Mouse (Mus musculus) 3134 (cell line): ENCODE data around the gene E2f8.

ENCODE experiments used
- DNase-seq: peaks from one replicate; pipeline ENCODE4 v3.0.0-alpha.2; 2011; ENCODE audit warnings: low spot score; ENCODE audit not compliant: insufficient read length; ENCODE audit errors: extremely low read depth

The E2f8 gene

DNA sequence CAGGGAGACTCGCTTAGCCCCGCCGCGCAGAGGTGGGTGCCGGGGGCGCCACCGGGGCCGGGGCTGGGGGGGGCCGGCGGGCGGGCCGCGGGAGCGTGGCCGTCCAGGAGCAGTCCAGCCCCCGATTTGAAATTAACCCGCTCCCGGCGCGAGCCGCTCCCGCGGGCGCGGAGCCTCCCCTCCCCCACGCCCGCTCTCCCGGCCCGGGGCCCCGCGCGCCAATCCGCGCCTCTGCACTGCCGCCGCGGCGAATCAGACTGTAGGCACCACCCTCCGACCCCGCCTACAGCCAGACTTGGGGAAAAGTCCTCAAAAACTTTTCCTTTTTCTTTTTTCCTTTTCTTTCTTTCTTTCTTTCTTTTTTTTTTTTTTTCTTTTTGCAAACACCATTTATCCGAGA, at the start of gene E2f8:
E2f8 (minus strand) TSS at position 111 of the 400 bp plus-strand sequence.
- peak; percentile 81 for DNase-seq

GRCm38 (mm10) chr7:48930399-48930798, 49.0 kb upstream of the E2f8 start:
- DNase-seq, result no peak

DNA sequence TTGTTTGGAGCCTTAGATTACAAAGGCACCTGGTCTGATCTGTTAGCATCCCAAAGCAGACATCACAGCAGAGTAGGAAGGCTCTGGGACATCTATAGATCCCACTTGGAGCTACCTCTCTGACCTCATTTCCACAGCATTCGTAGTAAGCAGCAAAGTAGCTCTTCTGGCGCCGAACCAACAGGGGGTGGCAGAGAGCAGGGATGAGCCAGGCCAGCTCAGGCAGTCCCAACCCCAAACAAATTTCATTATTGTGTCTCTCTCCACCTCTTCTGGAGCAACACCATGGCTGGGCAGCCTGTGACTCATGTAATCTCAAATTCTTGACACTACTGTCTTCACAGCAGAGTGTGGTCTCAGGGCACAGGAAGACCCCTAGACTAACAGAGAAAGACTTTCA, 47.0 kb upstream of the E2f8 start:
- DNase-seq, result peak; percentile 28

GRCm38 (mm10) chr7:48925214-48925613, 43.8 kb upstream of the E2f8 start:
- no peak for DNase-seq

GRCm38 (mm10) chr7:48923620-48924019, 42.2 kb upstream of the E2f8 start:
- DNase-seq, result no peak

DNA sequence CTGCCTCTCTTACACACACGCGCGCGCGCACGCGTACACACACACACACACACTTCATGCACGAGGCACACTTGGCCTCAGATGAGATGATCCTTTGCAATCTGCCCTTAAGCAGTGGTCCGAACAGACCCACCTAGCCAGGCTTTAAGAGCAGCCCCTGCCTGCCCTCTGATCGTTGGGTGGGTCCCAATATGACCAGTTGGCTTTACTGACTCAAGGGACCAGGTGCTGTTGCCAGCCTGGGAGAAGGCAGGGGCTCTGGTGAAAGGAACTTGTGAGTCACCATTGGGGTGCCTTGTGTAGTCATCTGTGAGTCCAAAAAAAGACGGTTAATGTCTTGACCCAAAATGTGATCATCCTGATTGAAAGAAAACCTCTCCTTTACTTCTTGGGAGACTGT, 37.0 kb upstream of the E2f8 start:
- peak; percentile 63 for DNase-seq

- no peak for DNase-seq
Measured at GRCm38 (mm10) chr7:48917988-48918387, 36.6 kb upstream of the E2f8 start.

- peak; percentile 74 for DNase-seq
Measured at GRCm38 (mm10) chr7:48917463-48917862, 36.1 kb upstream of the E2f8 start.

DNA sequence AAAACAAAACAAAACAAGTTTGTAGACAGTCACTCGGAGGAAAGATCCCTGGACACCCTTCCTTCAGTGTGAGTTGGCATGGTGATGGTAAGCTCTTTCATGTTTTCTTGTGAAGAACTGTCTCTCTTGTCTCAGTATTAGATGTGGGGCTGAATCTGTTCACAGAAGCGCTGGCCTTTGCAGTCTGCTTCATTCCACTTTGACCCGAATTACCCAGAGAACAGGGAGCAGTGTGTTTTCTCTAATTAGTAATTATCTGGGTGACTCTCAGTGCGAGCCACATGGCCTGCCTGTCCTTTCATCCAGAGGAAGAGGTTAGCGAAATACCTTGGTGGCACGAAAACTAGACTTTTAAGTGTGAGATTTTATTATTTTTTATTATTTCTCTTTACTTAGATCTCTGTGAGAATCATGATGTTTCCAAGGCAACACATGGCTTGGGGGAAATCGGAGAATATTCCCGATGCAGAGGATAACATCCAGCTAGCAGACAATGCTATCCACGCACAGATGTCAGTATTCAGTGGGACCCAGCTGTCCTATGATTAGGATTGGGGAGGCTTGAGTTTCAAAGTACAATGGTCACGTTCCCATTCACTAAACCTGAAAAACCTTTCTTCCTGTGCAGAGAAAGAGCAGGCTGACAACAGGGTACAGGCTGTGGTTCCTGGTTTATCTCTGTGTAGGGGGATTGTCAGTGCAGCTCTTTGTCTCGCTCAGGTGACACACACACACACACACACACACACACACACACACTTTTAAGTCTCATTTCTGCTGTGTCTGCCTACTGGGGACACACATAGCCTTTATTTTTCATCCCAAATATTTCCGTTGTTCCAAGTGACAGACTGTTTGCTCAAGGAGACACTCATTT, 33.5 kb upstream of the E2f8 start:
- no peak for DNase-seq

DNA sequence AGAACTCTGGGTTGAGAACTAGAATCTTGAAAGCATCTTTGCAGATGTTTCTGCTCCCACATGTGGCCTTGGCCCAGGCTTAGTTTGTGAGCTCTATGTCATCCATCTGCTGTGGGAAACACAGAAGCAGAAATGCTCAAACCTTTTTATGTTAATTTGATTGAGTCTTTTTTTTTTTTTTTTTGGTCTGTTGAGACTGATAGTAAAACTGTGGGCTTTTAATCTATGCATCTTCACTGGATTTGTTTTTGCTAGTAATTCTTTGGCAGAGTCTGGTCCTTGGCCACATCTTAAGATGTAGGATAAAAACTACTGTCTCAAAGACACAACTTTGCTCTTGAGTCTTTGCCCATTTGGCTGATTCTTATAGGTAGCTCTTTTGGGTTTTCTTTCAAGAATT, 29.8 kb upstream of the E2f8 start:
- no peak for DNase-seq

DNA sequence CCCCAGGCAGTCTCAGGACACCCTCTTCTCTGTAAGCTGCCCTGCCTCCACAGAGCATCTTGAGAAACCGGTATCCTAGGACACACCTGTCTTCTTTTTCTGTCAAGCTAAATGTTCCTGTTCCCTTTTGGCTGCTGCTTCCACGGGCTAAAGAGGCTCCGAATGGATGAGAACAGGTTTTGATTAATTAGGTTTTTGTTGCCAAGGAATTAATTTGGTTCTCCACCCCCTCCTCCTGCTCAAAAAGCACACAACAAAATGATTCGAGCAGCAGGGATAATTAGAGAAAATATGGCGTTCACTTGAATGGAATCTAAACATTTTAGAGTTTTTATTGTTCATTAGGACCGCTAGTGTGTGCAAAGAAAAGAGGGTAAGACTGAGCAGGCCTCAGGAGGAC, 28.9 kb upstream of the E2f8 start:
- DNase-seq, result no peak

- no peak for DNase-seq
Measured at GRCm38 (mm10) chr7:48909342-48909671, 27.9 kb upstream of the E2f8 start.

DNA sequence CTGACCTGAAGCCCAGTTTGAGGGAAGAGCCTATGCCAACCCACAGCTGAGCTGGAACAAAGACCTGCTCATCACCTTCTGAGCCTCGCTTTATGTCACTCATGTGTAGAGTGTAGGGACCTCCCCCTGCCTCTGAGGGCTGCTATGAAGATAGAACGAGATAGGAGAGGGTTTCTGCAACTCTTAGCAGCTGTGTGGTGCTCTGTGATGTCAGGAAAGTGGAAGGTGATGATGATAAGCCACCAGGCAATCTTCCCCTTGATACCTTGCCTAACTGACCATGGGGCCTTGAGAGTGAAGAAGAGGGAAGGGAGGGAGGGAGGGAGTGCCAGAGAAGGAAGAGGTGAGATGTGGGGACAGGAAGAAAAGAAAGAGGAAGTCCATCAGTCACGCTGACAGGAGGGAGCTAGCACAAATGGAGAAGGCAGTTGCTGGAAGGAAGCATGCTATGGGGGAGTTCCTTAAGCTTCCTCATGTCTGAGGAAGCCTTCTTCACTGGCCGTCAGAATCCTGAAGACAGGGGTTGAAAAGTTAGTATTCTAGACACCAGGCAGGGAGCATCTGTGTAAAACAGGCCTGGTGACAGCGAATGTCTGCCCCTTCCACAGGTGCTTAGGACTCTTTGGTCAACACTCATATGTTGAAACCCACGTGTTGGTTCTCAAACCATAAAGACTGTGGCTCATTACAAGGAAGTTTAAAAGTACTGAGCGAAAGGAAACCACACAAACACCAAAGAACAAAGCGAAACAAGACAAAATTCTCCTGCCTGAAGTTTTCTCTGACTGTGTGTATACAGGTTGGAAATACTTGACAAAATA, 27.3 kb upstream of the E2f8 start, which contains the start of gene Nav2:
Nav2 (plus strand) TSS at position 196 of the 821 bp plus-strand sequence.
- DNase-seq, result no peak

GRCm38 (mm10) chr7:48902454-48902853, 21.1 kb upstream of the E2f8 start:
- DNase-seq, result no peak

- DNase-seq, result no peak
Measured at GRCm38 (mm10) chr7:48900408-48901167, 19.2 kb upstream of the E2f8 start.

DNA sequence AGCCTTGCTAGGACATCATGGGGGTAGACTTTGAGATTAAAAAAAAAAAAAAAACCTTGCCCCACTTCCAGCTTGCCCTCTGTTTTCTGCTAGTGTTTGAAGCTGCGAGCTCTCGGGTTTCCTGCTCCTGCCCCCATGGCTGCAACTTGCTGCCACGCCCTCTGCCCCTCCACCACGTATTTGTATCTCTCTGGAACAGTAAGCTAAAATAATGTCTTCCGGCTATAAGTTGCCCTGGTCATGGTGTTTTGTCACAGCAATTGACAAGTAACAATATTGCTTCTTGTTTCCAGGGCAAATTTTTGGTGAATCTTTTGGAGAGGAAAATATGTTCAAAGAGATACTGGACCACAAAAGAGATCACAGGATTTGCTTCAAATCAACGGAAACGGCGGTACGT, 17.0 kb upstream of the E2f8 start:
- DNase-seq, result no peak

DNA sequence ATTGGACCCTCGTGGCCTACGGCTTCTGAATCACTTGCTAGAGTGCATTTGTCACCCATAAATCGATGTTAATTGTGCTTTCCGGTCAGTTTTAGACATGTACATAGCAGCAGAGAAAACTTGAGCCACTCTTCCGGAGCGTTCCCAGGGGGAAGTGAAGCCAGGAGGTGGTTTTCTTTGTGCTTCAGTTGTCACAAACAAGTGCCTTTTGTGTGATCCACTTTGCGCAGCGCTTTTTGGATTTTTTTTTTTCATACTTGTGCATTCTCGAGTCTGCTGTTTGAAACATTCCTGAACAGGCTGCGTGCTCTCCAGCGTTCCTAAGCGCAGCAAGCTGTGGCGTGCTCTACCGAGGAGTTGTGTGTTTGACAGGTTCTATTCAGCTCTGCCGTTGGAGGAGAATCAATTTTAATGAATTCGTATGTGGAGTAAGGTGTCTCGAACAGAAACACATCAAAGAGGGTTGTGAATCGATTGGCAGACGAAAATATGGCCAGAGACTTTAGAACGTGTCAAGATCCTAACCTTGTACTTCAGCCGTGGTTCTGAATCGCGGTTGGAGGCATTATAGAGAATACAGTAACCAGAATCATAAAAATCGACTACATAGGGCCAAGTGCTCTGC, 16.3 kb upstream of the E2f8 start:
- no peak for DNase-seq

- DNase-seq, result no peak
Measured at GRCm38 (mm10) chr7:48896051-48896450, 14.7 kb upstream of the E2f8 start.

DNA sequence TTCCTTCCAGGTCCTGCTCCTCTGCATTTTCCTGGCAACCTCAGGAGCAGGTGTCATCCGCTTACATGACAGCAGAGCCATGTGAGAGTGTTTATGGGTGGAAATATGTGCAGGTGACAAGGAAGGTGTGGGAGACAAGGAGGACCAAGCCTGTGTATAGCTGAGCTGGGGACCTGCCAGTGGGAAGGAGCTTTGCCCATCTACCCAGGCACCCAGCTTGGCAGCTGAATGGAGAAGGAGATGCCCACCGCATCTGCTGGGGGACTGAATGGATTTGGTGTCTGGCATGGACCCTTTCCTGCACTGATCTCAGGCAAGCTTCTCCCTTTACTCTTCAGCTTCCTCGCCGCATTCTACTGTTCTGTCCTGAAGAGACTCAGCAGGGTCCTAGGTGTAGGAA, 14.1 kb upstream of the E2f8 start:
- DNase-seq, result no peak

DNA sequence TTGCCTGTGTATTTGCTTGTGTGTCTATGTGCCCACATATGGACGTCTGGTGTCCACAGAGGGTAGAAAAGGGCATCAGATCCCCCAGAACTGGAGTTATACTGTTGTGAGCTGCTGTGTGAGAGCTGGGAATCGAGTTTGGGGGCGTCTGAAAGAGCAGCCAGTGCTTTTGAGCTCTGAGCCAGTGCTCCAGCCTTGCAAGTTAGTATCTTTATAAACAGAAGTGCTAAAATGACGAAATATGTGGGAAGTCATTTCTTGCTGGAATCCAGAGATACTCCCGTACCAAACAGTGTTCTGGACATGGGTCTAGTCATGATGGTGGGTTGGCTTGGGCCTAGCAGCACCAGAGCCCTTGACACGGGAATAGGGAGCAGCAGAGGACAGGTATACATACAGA, 13.4 kb upstream of the E2f8 start:
- no peak for DNase-seq

DNA sequence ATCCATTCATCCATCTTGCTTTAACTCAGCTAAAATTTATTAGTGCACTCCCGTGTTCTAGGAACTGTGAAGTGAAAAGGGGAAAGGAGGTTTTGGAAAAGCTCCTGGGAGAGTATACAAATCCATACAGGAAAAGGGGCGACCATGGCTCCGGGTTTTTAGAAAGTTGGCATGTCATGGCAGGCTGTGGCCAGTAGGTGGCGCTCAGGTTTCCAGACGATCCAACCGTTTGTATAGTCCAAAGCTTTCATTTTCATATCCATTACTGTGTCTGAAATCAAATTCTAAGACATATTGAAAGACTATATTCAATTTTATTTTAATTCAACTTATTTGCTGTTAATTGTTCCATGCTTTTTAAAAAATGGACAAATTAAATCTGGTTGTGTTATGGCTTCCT, 12.8 kb upstream of the E2f8 start:
- no peak for DNase-seq
